26 mouse cellular contexts compared by ENCODE assay signal in the genomic region with DNA sequence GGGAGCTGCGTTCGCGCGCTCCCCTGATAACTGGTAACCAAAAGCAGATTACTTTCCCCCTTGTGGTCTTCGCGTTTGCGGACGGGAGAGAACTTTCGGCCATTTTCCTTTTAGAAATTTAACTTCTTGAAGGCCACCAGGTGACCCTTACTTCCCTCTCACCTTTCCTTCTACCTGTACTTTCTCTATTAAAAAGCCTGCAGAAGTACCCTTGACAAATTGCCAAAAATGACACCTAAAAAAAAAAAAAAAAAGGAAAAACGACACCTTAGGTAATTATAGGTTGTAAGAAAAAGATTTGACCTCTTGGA. TPM values are rescaled to one million over a fixed set of nuclear protein-coding genes. Genes with fewer than 3 reads are reported as not detected.
DNase-seq lines count a peak whose midpoint lies in the region; ATAC-seq and TF ChIP-seq lines count a peak whose summit lies in the region.
"Not testable (repeated sequence)": the region's sequence is repeated elsewhere in the genome, so short reads cannot be mapped to it uniquely, and the experiment has no call there.
"Had no signal": no experiment of that assay in that cellular context is flagged by ENCODE, and none has a peak within 500 bp of the region (broad histone marks: within the 10 kb centered on the region; RNA-seq: fewer than 3 reads in every experiment).

No protein-coding gene starts in this region.

- not testable (repeated sequence) for TF ChIP-seq CTCF in G1E (IDR thresholded peaks at IDR 0.05; ENCODE audit: low read depth, low read length); heart, postnatal 0 days (IDR thresholded peaks at IDR 0.05; ENCODE audit: low read depth); lung, postnatal 0 days (IDR thresholded peaks at IDR 0.05)

- H3K27me3 ChIP-seq in G1E (ENCODE audit: insufficient read depth, low read length); embryonic facial prominence, embryonic 14.5 days (replicated peaks; ENCODE audit: control insufficient read depth, insufficient read depth, low read length); heart, postnatal 0 days (ENCODE audit: control insufficient read depth, insufficient read depth, low read length); limb, embryonic 11.5 days (ENCODE audit: control insufficient read depth, insufficient read depth, low read length); lung, postnatal 0 days (replicated peaks; ENCODE audit: insufficient read depth, low read length); stomach, embryonic 14.5 days (ENCODE audit: control insufficient read depth, insufficient read depth, low read length): not testable (repeated sequence)
- H3K27me3 ChIP-seq in liver, embryonic 13.5 days: peaks cover 19% of the 10 kb centered on the region
- H3K27me3 ChIP-seq in liver, embryonic 16.5 days (ENCODE audit: control insufficient read depth, insufficient read depth, low read depth, low read length): peaks cover 11% of the 10 kb centered on the region

- ATAC-seq in G1E (ENCODE audit: extremely low read depth, insufficient number of reproducible peaks, low FRiP score, poor library complexity, severe bottlenecking): peak; percentile 28; the same call in 1 of the 2 replicates
- ATAC-seq in embryonic facial prominence, embryonic 14.5 days (ENCODE audit: low read depth): peak; percentile 47; the same call in 1 of the 2 replicates
- ATAC-seq in heart, postnatal 0 days (ENCODE audit: insufficient read depth, low read depth): peak; percentile 25; the same call in 1 of the 2 replicates
- 0 out of 2 replicates have a peak, but pooled peaks have one; percentile 58 for ATAC-seq in limb, embryonic 11.5 days (ENCODE audit: insufficient number of reproducible peaks, low FRiP score, low TSS enrichment, low read depth)
- ATAC-seq in liver, embryonic 13.5 days (ENCODE audit: low read depth): peak; percentile 39
- ATAC-seq in liver, embryonic 16.5 days (ENCODE audit: low read depth): peak; percentile 14
- peak; percentile 7; the same call in 1 of the 2 replicates for ATAC-seq in lung, postnatal 0 days
- ATAC-seq in stomach, embryonic 14.5 days (ENCODE audit: insufficient number of reproducible peaks, insufficient read depth, low FRiP score, low read depth): 0 out of 2 replicates have a peak, but pooled peaks have one; percentile 3

- not testable (repeated sequence) for TF ChIP-seq EP300 in heart, postnatal 0 days (IDR thresholded peaks at IDR 0.05; ENCODE audit: low read depth); lung, postnatal 0 days (IDR thresholded peaks at IDR 0.05)

- not testable (repeated sequence) for H3K4me2 ChIP-seq in embryonic facial prominence, embryonic 14.5 days (ENCODE audit: low read depth, low read length); heart, postnatal 0 days (ENCODE audit: low read depth, low read length); limb, embryonic 11.5 days (ENCODE audit: low read depth, severe bottlenecking); liver, embryonic 13.5 days; liver, embryonic 16.5 days (ENCODE audit: low read depth, low read length); lung, postnatal 0 days (replicated peaks; ENCODE audit: low read depth, low read length); stomach, embryonic 14.5 days (replicated peaks; ENCODE audit: low read depth, low read length)

- WGBS in embryonic facial prominence, embryonic 14.5 days: 0% methylated on average over 1 of the region's 10 CpGs
- WGBS in heart, postnatal 0 days: 0% methylated on average over 1 of the region's 10 CpGs
- 0% methylated on average over 1 of the region's 10 CpGs for WGBS in limb, embryonic 11.5 days
- 0% methylated on average over 1 of the region's 10 CpGs for WGBS in liver, embryonic 13.5 days (ENCODE audit: insufficient replicate concordance)
- 0% methylated on average over 1 of the region's 10 CpGs for WGBS in liver, embryonic 16.5 days (ENCODE audit: insufficient replicate concordance)
- WGBS in lung, postnatal 0 days: 0% methylated on average over 1 of the region's 10 CpGs
- WGBS in stomach, embryonic 14.5 days: no CpG with 5 or more reads among the region's 10 CpGs

- not testable (repeated sequence) for H3K36me3 ChIP-seq in G1E (replicated peaks); embryonic facial prominence, embryonic 14.5 days (ENCODE audit: control insufficient read depth, insufficient read depth, low read length); heart, postnatal 0 days (replicated peaks; ENCODE audit: control insufficient read depth, insufficient read depth, low read length); limb, embryonic 11.5 days (ENCODE audit: control insufficient read depth, insufficient read depth, low read length); liver, embryonic 13.5 days; liver, embryonic 16.5 days (ENCODE audit: control insufficient read depth, insufficient read depth); lung, postnatal 0 days (ENCODE audit: insufficient read depth, low read length); stomach, embryonic 14.5 days (ENCODE audit: control insufficient read depth, insufficient read depth, low read length)

- H3K4me3 ChIP-seq in G1E (ENCODE audit: low read depth, low read length); embryonic facial prominence, embryonic 14.5 days (ENCODE audit: low read depth, low read length); heart, postnatal 0 days (ENCODE audit: low read depth, low read length); limb, embryonic 11.5 days (ENCODE audit: low read depth, low read length); liver, embryonic 13.5 days (replicated peaks); liver, embryonic 16.5 days (ENCODE audit: low read depth, low read length); lung, postnatal 0 days (ENCODE audit: low read depth, low read length); stomach, embryonic 14.5 days (ENCODE audit: low read depth, low read length): not testable (repeated sequence)

- not testable (repeated sequence) for DNase-seq in G1E (ENCODE audit: low spot score); embryonic facial prominence, embryonic 14.5 days (ENCODE audit: low spot score); heart, postnatal 0 days (ENCODE audit: low spot score); limb, embryonic 11.5 days (ENCODE audit: low spot score); liver, embryonic 13.5 days; lung, postnatal 0 days (ENCODE audit: low spot score)

- not testable (repeated sequence) for H3K27ac ChIP-seq in embryonic facial prominence, embryonic 14.5 days (replicated peaks; ENCODE audit: low read depth, low read length); heart, postnatal 0 days (ENCODE audit: low read depth); limb, embryonic 11.5 days (replicated peaks; ENCODE audit: low read depth, low read length); liver, embryonic 13.5 days; liver, embryonic 16.5 days (ENCODE audit: low read length); lung, postnatal 0 days (ENCODE audit: low read length); stomach, embryonic 14.5 days (ENCODE audit: low read length)

- not testable (repeated sequence) for H3K9me3 ChIP-seq in G1E (replicated peaks); embryonic facial prominence, embryonic 14.5 days (ENCODE audit: control insufficient read depth, low read length); heart, postnatal 0 days (replicated peaks; ENCODE audit: control insufficient read depth, low read length); limb, embryonic 11.5 days (ENCODE audit: control insufficient read depth, low read length); liver, embryonic 13.5 days (replicated peaks); liver, embryonic 16.5 days (replicated peaks; ENCODE audit: control insufficient read depth, low read length); lung, postnatal 0 days (ENCODE audit: low read length); stomach, embryonic 14.5 days (ENCODE audit: control insufficient read depth, low read depth, low read length)

- H3K9ac ChIP-seq in embryonic facial prominence, embryonic 14.5 days (ENCODE audit: low read depth, low read length); heart, postnatal 0 days (replicated peaks; ENCODE audit: low read depth, low read length); limb, embryonic 11.5 days (ENCODE audit: low read length); liver, embryonic 13.5 days; liver, embryonic 16.5 days (ENCODE audit: low read depth, low read length); lung, postnatal 0 days (replicated peaks; ENCODE audit: low read depth); stomach, embryonic 14.5 days (replicated peaks; ENCODE audit: low read depth, low read length): not testable (repeated sequence)

- H3K4me1 ChIP-seq in G1E (ENCODE audit: insufficient read depth, low read depth, low read length); embryonic facial prominence, embryonic 14.5 days (ENCODE audit: control insufficient read depth, insufficient read depth, low read length); heart, postnatal 0 days (ENCODE audit: control insufficient read depth, insufficient read depth); limb, embryonic 11.5 days (ENCODE audit: control insufficient read depth, insufficient read depth, low read length); liver, embryonic 13.5 days (replicated peaks); liver, embryonic 16.5 days (ENCODE audit: control insufficient read depth, low read depth, low read length); lung, postnatal 0 days (ENCODE audit: insufficient read depth, low read depth, low read length); stomach, embryonic 14.5 days (ENCODE audit: control insufficient read depth, insufficient read depth, low read length): not testable (repeated sequence)

RNA-seq across cellular contexts. Expression of a gene that starts 1.6 kb away (rescaled TPM):
- total RNA-seq in G1E (2014; fragmentation: Nextera tagmentation) (not detected in 2 replicates), G1E (2017) (0.27 TPM in 1 of 2 replicates, not detected in the other)
- polyA plus RNA-seq in G1E (2012): not detected in 2 replicates
- polyA plus RNA-seq in embryonic facial prominence, embryonic 14.5 days (2014; fragmentation: Nextera tagmentation; extraction: Ambion mirVana): not detected in 2 replicates
- not detected in 2 replicates for total RNA-seq in heart, postnatal 0 days (2014; rRNA removed; ENCODE audit: low replicate concordance)
- 0.40 and 0.41 TPM in 2 replicates for polyA plus RNA-seq in heart, postnatal 0 days (2015; fragmentation: Nextera tagmentation; extraction: Ambion mirVana)
- not detected in 2 replicates for polyA plus RNA-seq in limb, embryonic 11.5 days (2014; fragmentation: Nextera tagmentation; extraction: Ambion mirVana)
- polyA plus RNA-seq in liver, embryonic 13.5 days (2015; fragmentation: Nextera tagmentation; extraction: Ambion mirVana): not detected in 2 replicates
- not detected in 2 replicates for polyA plus RNA-seq in liver, embryonic 16.5 days (2015; fragmentation: Nextera tagmentation; extraction: Ambion mirVana)
- polyA plus RNA-seq in lung, postnatal 0 days (2015; fragmentation: Nextera tagmentation; extraction: Ambion mirVana): 0.12 and 0.19 TPM in 2 replicates
- not detected in 2 replicates for polyA plus RNA-seq in stomach, embryonic 14.5 days (2014; fragmentation: Nextera tagmentation; extraction: Ambion mirVana)
- total RNA-seq: adrenal gland, adult 18-20 months; adrenal gland, postnatal 10 days; adrenal gland, postnatal 36 days; ES-E14; gastrocnemius, adult 18-20 months; gastrocnemius, postnatal 10 days; gastrocnemius, postnatal 36 days; granulocyte monocyte progenitor cell, adult 5-6 weeks; heart, adult 2 months; heart, postnatal 14 days; hindbrain, postnatal 0 days had no signal
- polyA plus RNA-seq: forebrain, embryonic 10.5 days; forebrain, embryonic 13.5 days; forebrain, embryonic 16.5 days; heart, adult 2 months; heart, embryonic 10.5 days; hindbrain, embryonic 11.5 days; hindbrain, embryonic 14.5 days; hindbrain, postnatal 0 days; Patski had no signal

Comparison
In these comparisons a context has a peak if more than half of its experiments do, and no peak if none do; other contexts are left out.
1. ATAC-seq: peak in every context shown above with its lines; median percentile 58 in limb, embryonic 11.5 days; 47 in embryonic facial prominence, embryonic 14.5 days; 39 in liver, embryonic 13.5 days; 28 in G1E; 25 in heart, postnatal 0 days; 14 in liver, embryonic 16.5 days; 7 in lung, postnatal 0 days; 3 in stomach, embryonic 14.5 days.